Mouse (Mus musculus): ENCODE measurements at regions not wholly inside any gene's neighbourhood (a gene's known extent, or its start where the extent isn't known, plus 50 kb on each side); places are given as distances from the start of the nearest gene placed in this dataset.

- DNase-seq (ENCODE audit: low spot score), result no peak
Measured at GRCm38 (mm10) chr7:96078511-96078910, 92.5 kb upstream of the Tenm4 start.

- no peak for DNase-seq (ENCODE audit: low spot score)
Measured at GRCm38 (mm10) chr7:96081676-96082075, 89.4 kb upstream of the Tenm4 start.

- DNase-seq (ENCODE audit: low spot score), result no peak
Measured at GRCm38 (mm10) chr7:96095185-96095584, 75.9 kb upstream of the Tenm4 start.

- no peak for DNase-seq (ENCODE audit: low spot score)
Measured at GRCm38 (mm10) chr7:96095752-96096151, 75.3 kb upstream of the Tenm4 start.

DNA sequence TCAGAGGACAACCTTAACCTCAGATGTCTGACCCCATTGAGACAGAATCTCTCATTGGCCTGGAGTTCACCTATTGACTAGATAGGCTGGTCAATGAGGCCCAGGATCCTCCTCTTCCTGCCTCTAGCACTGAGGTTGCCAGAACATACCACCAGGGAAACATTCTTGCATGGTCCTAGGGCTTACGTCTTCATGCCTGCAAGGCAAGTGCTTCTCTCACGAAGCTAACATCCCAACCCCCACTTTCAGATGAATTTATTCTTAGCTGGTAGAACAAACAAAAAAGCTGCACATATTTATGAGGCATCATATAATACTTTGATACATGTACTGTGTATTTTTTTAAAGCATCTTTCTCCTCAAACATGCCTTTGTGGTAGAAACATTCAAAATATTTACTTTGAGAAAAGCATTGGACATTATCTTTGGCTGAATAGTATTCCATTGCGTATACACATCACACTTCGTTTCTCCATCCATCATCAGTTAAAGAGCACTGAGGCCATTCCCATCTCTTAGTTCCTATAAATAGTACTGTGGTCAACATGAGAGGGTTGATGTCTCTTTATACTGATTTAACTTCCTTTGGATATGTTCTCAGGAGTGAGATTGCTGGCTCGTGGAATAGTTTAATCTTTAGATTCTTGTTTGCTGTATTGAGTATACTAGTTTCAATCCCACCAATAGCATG lies 72.2 kb upstream of the Tenm4 start:
- DNase-seq (ENCODE audit: low spot score), result no peak

DNA sequence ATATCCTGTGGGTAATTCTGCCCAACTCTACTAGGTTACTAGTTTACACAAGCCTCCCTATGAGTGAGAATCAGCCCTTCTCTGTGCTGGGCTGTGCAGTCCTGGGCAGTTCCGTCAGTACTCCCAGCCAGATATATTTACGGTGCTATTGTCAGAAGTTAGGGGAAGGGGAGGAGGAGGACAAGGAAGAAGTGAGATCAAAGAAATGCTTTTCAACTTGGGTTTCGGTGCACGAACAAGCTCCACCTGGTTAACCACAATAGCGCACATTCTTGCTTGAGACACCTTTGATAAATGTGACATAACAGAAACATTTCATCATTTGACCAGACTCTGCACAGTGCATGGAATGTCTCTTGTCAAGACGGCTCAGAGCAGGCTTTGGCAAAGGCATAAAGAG lies 68.3 kb upstream of the Tenm4 start:
- DNase-seq (ENCODE audit: low spot score), result no peak

- no peak for DNase-seq (ENCODE audit: low spot score)
Measured at GRCm38 (mm10) chr7:96108768-96109167, 62.3 kb upstream of the Tenm4 start.

DNA sequence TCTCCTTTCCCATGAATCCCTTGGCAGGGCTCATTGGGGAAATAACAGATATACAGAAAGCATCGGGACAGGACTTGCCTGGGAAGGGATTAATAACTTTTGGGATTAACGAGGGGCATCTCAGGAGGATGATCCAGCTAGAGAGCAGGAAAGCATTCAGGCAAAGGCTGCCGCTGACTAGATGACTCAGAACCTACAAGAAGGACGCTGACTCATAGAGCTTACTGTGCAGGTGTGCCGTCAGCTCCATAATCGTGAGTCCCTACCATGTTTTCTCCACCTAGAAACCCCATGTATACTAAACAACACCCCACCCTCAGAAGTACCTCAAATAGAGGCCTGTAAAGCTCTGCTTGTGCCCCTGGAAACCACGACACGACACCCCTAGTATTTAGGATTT lies 50.9 kb upstream of the Tenm4 start:
- no peak for DNase-seq (ENCODE audit: low spot score)

Data from heart, adult 8-10 months (tissue).